8 mouse cellular contexts compared by ENCODE assay signal in the genomic region with DNA sequence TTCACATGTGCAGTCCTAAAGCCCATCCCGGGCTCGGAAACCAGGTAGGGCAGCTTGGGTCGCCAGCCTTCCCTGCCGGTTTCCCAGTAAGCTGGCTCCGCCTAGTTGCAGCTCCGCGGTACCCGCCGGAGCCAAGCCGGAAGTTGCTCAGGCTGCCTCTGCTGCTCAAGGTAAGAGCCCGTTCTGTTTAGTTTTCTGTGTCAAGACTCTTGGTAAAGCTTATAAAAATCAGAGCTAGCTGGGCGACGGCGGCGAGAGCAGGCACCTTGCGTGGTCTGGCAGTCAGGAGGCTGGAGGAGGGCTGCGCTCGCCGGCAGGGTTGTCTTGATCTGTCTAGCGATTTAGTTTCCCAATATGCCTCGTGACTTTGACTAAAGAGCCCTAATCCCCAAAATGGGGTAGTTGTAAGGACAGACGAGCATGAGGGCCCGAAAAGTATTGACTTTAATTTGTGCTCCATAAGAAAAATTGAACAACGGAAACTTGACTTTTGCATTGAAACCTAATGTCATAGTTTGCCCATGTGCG. TPM values are rescaled to one million over a fixed set of nuclear protein-coding genes. Genes with fewer than 3 reads are reported as not detected.
DNase-seq lines count a peak whose midpoint lies in the region; ATAC-seq and TF ChIP-seq lines count a peak whose summit lies in the region.

No protein-coding gene starts in this region.

- peak; percentile 81 for ATAC-seq in forebrain, embryonic 15.5 days (replicated peaks)
- peak; percentile 85 for ATAC-seq in lung, embryonic 14.5 days (ENCODE audit: insufficient read depth)
- peak; percentile 89 for ATAC-seq in neural tube, embryonic 15.5 days (ENCODE audit: low FRiP score)

- no peaks in the 10 kb centered on the region; the same call in 1 of the 2 replicates for H3K36me3 ChIP-seq in ES-E14 (ENCODE audit: control insufficient read depth, insufficient read depth, low read length, poor library complexity, severe bottlenecking)
- H3K36me3 ChIP-seq in forebrain, embryonic 15.5 days, result no peaks in the 10 kb centered on the region
- H3K36me3 ChIP-seq in lung, embryonic 14.5 days (ENCODE audit: insufficient read depth), result no peaks in the 10 kb centered on the region
- no peaks in the 10 kb centered on the region for H3K36me3 ChIP-seq in neural tube, embryonic 15.5 days
- H3K36me3 ChIP-seq in testis, adult 2 months (ENCODE audit: control insufficient read depth, insufficient read depth, low read length), result no peaks in the 10 kb centered on the region

- H3K4me2 ChIP-seq in forebrain, embryonic 15.5 days (replicated peaks), result peak overlapping the region; percentile 90
- peak overlapping the region; percentile 84 for H3K4me2 ChIP-seq in lung, embryonic 14.5 days
- H3K4me2 ChIP-seq in neural tube, embryonic 15.5 days, result peak overlapping the region; percentile 93

- H3K9ac ChIP-seq in ES-E14 (ENCODE audit: insufficient read depth, low read depth, low read length, poor library complexity, severe bottlenecking), result peak overlapping the region; percentile 83
- peak overlapping the region; percentile 54 for H3K9ac ChIP-seq in forebrain, embryonic 15.5 days (replicated peaks)
- peak overlapping the region; percentile 48 for H3K9ac ChIP-seq in lung, embryonic 14.5 days
- H3K9ac ChIP-seq in neural tube, embryonic 15.5 days (replicated peaks), result peak overlapping the region; percentile 52

- no peaks in the 10 kb centered on the region for H3K9me3 ChIP-seq in ES-E14 (ENCODE audit: control insufficient read depth, insufficient read depth, low read depth, low read length)
- H3K9me3 ChIP-seq in forebrain, embryonic 15.5 days, result no peaks in the 10 kb centered on the region
- no peaks in the 10 kb centered on the region for H3K9me3 ChIP-seq in lung, embryonic 14.5 days (ENCODE audit: low read depth, low read length)
- no peaks in the 10 kb centered on the region for H3K9me3 ChIP-seq in neural tube, embryonic 15.5 days (replicated peaks)

- in situ Hi-C loops in ES-E14 (cut with MboI; ENCODE audit: low sequenced_read_pairs in 2 of 2, unreplicated experiment in 2 of 2), result no loop called here

- peak; percentile 29; the same call in 1 of the 2 replicates for TF ChIP-seq CTCF in layer of hippocampus, adult 2 months (conservative IDR thresholded peaks at IDR 0.05)
- TF ChIP-seq CTCF in lung, embryonic 14.5 days (IDR thresholded peaks at IDR 0.05; ENCODE audit: low read depth), result 0 out of 2 replicates have a peak, but pooled peaks have one; percentile 3
- no peak for TF ChIP-seq CTCF in testis, adult 2 months (IDR thresholded peaks at IDR 0.05; ENCODE audit: control insufficient read depth, insufficient read depth, insufficient replicate concordance, low read depth, low read length)

- 2% methylated on average over 25 of the region's 25 CpGs for WGBS in forebrain, embryonic 15.5 days
- WGBS in lung, embryonic 14.5 days, result 2% methylated on average over 25 of the region's 25 CpGs
- 3% methylated on average over 25 of the region's 25 CpGs for WGBS in neural tube, embryonic 15.5 days

- TF ChIP-seq POLR2A in testis, adult 2 months (IDR thresholded peaks at IDR 0.05; ENCODE audit: control insufficient read depth, low read depth, low read length), result no peak

- peak overlapping the region; percentile 89 for H3K27ac ChIP-seq in ES-E14 (ENCODE audit: insufficient read depth, low read depth, low read length, poor library complexity, severe bottlenecking)
- 0 out of 2 replicates have a peak overlapping the region, but pooled peaks have one; percentile 34 for H3K27ac ChIP-seq in forebrain, embryonic 15.5 days (replicated peaks)
- peak overlapping the region; percentile 69; the same call in 1 of the 2 replicates for H3K27ac ChIP-seq in layer of hippocampus, adult 2 months
- H3K27ac ChIP-seq in lung, embryonic 14.5 days (ENCODE audit: low read depth), result peak overlapping the region; percentile 87
- peak overlapping the region; percentile 43 for H3K27ac ChIP-seq in neural tube, embryonic 15.5 days (replicated peaks)
- no peak overlapping the region for H3K27ac ChIP-seq in testis, adult 2 months (ENCODE audit: control insufficient read depth, insufficient read depth, low read depth, low read length)

- H3K4me3 ChIP-seq in ES-E14 (ENCODE audit: insufficient read depth in 1 of 2, low read depth in 1 of 2, low read length in 2 of 2, poor library complexity in 1 of 2, severe bottlenecking in 1 of 2), result peak overlapping the region; percentile 61 to 73
- peak overlapping the region; percentile 64 for H3K4me3 ChIP-seq in forebrain, embryonic 15.5 days
- peak overlapping the region; percentile 64 for H3K4me3 ChIP-seq in layer of hippocampus, adult 2 months
- H3K4me3 ChIP-seq in lung, embryonic 14.5 days (ENCODE audit: low read depth, low read length), result peak overlapping the region; percentile 52
- H3K4me3 ChIP-seq in neural tube, embryonic 15.5 days (replicated peaks), result peak overlapping the region; percentile 58
- H3K4me3 ChIP-seq in testis, adult 2 months (ENCODE audit: control insufficient read depth, low read depth, low read length), result peak overlapping the region; percentile 78

- H3K4me1 ChIP-seq in ES-E14 (ENCODE audit: control insufficient read depth in 2 of 2, insufficient read depth in 2 of 2, low read length in 2 of 2, poor library complexity in 1 of 2), result peaks cover 7 to 18% of the 10 kb centered on the region in 2 experiments
- H3K4me1 ChIP-seq in forebrain, embryonic 15.5 days, result 0 out of 2 replicates have a peak, but pooled peaks cover 3% of the 10 kb centered on the region
- H3K4me1 ChIP-seq in lung, embryonic 14.5 days (ENCODE audit: insufficient read depth), result no peaks in the 10 kb centered on the region
- peaks cover 5% of the 10 kb centered on the region for H3K4me1 ChIP-seq in neural tube, embryonic 15.5 days
- H3K4me1 ChIP-seq in testis, adult 2 months (ENCODE audit: control insufficient read depth, insufficient read depth, low read length), result no peaks in the 10 kb centered on the region; the same call in 1 of the 2 replicates

- peak; percentile 51 for DNase-seq in ES-E14 (ENCODE audit: low read depth, low spot score)
- peak; percentile 67 for DNase-seq in c-Kit-positive CD71-positive TER-119-positive erythroid progenitor cells, embryonic 14.5 days (ENCODE audit: low spot score)
- DNase-seq in heart, postnatal 4 days, result peak; percentile 65
- peak in 1 of 2 experiments; percentile 39 for DNase-seq in layer of hippocampus, adult 2 months (ENCODE audit: low spot score in 2 of 2)
- peak; percentile 80 for DNase-seq in lung, embryonic 14.5 days

- H3K27me3 ChIP-seq in forebrain, embryonic 15.5 days, result no peaks in the 10 kb centered on the region
- no peaks in the 10 kb centered on the region for H3K27me3 ChIP-seq in lung, embryonic 14.5 days (ENCODE audit: insufficient read depth, low read length)
- no peaks in the 10 kb centered on the region for H3K27me3 ChIP-seq in neural tube, embryonic 15.5 days (replicated peaks)
- H3K27me3 ChIP-seq in testis, adult 2 months (ENCODE audit: control insufficient read depth, insufficient read depth, low read length), result no peaks in the 10 kb centered on the region

TF ChIP-seq in ES-E14, 5 proteins besides CTCF, POLR2A, EP300 and RAD21:
- TF ChIP-seq ZC3H11A (IDR thresholded peaks at IDR 0.05; ENCODE audit: borderline replicate concordance, low read depth, low read length) (no peak), CHD2 (IDR thresholded peaks at IDR 0.05; ENCODE audit: low read depth, low read length) (no peak), ZNF384 (IDR thresholded peaks at IDR 0.05; ENCODE audit: low read depth, low read length) (no peak), HCFC1 (IDR thresholded peaks at IDR 0.05; ENCODE audit: borderline replicate concordance, insufficient read depth, low read length) (0 out of 2 replicates have a peak, but pooled peaks have one; percentile 20), MAFK (IDR thresholded peaks at IDR 0.05; ENCODE audit: insufficient read depth, low read depth, low read length) (no peak)
TF ChIP-seq in ES-E14: peak in this region for 1.

RNA-seq across cellular contexts. Expression of a gene that starts 2.3 kb away (rescaled TPM):
- total RNA-seq in ES-E14 (2012; rRNA removed), result 69.3 and 108 TPM in 2 replicates
- polyA plus RNA-seq in forebrain, embryonic 15.5 days (2015; fragmentation: Nextera tagmentation; extraction: Ambion mirVana), result 3.2 and 3.8 TPM in 2 replicates
- total RNA-seq in heart, postnatal 4 days (2021), result 10 to 100 TPM in 1 of 2 experiments, 1 to 10 TPM in 1; 8.0 to 11.9 TPM
- total RNA-seq in layer of hippocampus, adult 2 months (2021), result 1 to 10 TPM; 1.3 to 1.5 TPM
- 8.9 and 11.5 TPM in 2 replicates for polyA plus RNA-seq in lung, embryonic 14.5 days (2014; fragmentation: Nextera tagmentation; extraction: Ambion mirVana)
- 5.3 and 10.1 TPM in 2 replicates for polyA plus RNA-seq in neural tube, embryonic 15.5 days (2015; fragmentation: Nextera tagmentation; extraction: Ambion mirVana)
- polyA plus RNA-seq in testis, adult 2 months (2012; rRNA removed), result 0.58 and 0.66 TPM in 2 replicates

RNA-seq across cellular contexts. Expression of a gene that starts 53.6 kb away (rescaled TPM):
- total RNA-seq in ES-E14 (2012; rRNA removed), result 5.6 and 5.7 TPM in 2 replicates
- polyA plus RNA-seq in forebrain, embryonic 15.5 days (2015; fragmentation: Nextera tagmentation; extraction: Ambion mirVana), result 13.4 and 14.4 TPM in 2 replicates
- total RNA-seq in heart, postnatal 4 days (2021), result 100 to 1,000 TPM; 134 to 148 TPM
- total RNA-seq in layer of hippocampus, adult 2 months (2021), result 10 to 100 TPM; 26.1 to 27.2 TPM
- 12.1 and 14.9 TPM in 2 replicates for polyA plus RNA-seq in lung, embryonic 14.5 days (2014; fragmentation: Nextera tagmentation; extraction: Ambion mirVana)
- 17.0 TPM in 2 replicates for polyA plus RNA-seq in neural tube, embryonic 15.5 days (2015; fragmentation: Nextera tagmentation; extraction: Ambion mirVana)
- 2.8 and 3.2 TPM in 2 replicates for polyA plus RNA-seq in testis, adult 2 months (2012; rRNA removed)
